Mouse (Mus musculus) stomach, postnatal 0 days (tissue): ENCODE data around the gene Tm7sf3. TPM values are rescaled to one million over a fixed set of nuclear protein-coding genes. Genes with fewer than 3 reads are reported as not detected.

Experiments used
- ATAC-seq: fragments of 200-750 bp; cut with Nextera tagmentation; 2 replicates; pipeline ENCODE4 v1.8.0; 2017; ENCODE audit not compliant: low FRiP score, low TSS enrichment
- DNase-seq: peaks from one replicate; pipeline ENCODE4 v3.0.0-alpha.2; 2016; ENCODE audit warnings: low spot score
- H3K27ac ChIP-seq: fragments of 300-500 bp; sonication (generic); replicated peaks from 2 replicates; pipeline ENCODE4 v1.5.1; 2014; ENCODE audit warnings: mild to moderate bottlenecking, control low read depth
- H3K27me3 ChIP-seq: fragments of 300-500 bp; sonication (generic); 2 replicates; pipeline ENCODE4 v1.6.1; 2014; ENCODE audit warnings: low read length; ENCODE audit not compliant: control insufficient read depth, insufficient read depth
- H3K36me3 ChIP-seq: fragments of 300-500 bp; sonication (generic); 2 replicates; pipeline ENCODE4 v1.6.1; 2014; ENCODE audit warnings: low read length, mixed read lengths; ENCODE audit not compliant: control insufficient read depth, insufficient read depth
- H3K4me1 ChIP-seq: fragments of 300-500 bp; sonication (generic); replicated peaks from 2 replicates; pipeline ENCODE4 v1.6.1; 2014; ENCODE audit warnings: antibody characterized with exemption; ENCODE audit not compliant: control insufficient read depth, insufficient read depth
- H3K4me2 ChIP-seq: fragments of 300-500 bp; sonication (generic); replicated peaks from 2 replicates; pipeline ENCODE4 v1.6.1; 2014; ENCODE audit warnings: low read depth, mild to moderate bottlenecking, control low read depth, moderate library complexity
- H3K4me3 ChIP-seq: fragments of 300-500 bp; sonication (generic); 2 replicates; pipeline ENCODE4 v1.5.1; 2014; ENCODE audit warnings: low read depth, low read length, control low read depth
- H3K9ac ChIP-seq: fragments of 300-500 bp; sonication (generic); 2 replicates; pipeline ENCODE4 v1.6.1; 2014; ENCODE audit warnings: mild to moderate bottlenecking, low read length, control low read depth, mixed read lengths
- H3K9me3 ChIP-seq: fragments of 300-500 bp; sonication (generic); 2 replicates; pipeline ENCODE4 v1.6.1; 2016; ENCODE audit warnings: low read length; ENCODE audit not compliant: control insufficient read depth
- CTCF ChIP-seq: IDR thresholded peaks from 2 replicates; pipeline ENCODE4 v1.5.1; 2016; ENCODE audit warnings: antibody characterized with exemption, low read depth, mild to moderate bottlenecking, moderate library complexity
- EP300 ChIP-seq: optimal IDR thresholded peaks from 2 replicates; pipeline ENCODE3; 2016; ENCODE audit warnings: antibody characterized with exemption
- WGBS: fragments of 180-500 bp; shearing (Covaris S2); extraction: QIAGEN DNeasy Blood & Tissue Kit; methylation state at CpG from one replicate; pipeline ENCODE4 v1.1.7; 2014; 5-methylcytosine and 5-hydroxymethylcytosine counted together
- polyA plus RNA-seq: library from polyadenylated mRNA; unstranded; fragments of >200 nt; fragmentation: Nextera tagmentation; extraction: Ambion mirVana; gene quantifications from 2 replicates; pipeline ENCODE4 v1.2.1, GENCODE M21; 2015

The Tm7sf3 gene
- polyA plus RNA-seq, 1 experiment from 2014 or later = 24.5 TPM

- Histone ChIP-seq H3K9me3 (no peaks in the 10 kb centered on the region), H3K27ac (no peak overlapping the region)
Measured at GRCm38 (mm10) chr6:146664116-146664515, 21.5 kb upstream of the Tm7sf3 start.

GRCm38 (mm10) chr6:146662679-146663078 lies 20.1 kb upstream of the Tm7sf3 start:
- H3K4me2 ChIP-seq = no peak overlapping the region
- TF ChIP-seq EP300 (no peak), CTCF (peak; percentile 88)

More at GRCm38 (mm10) chr6:146664116-146664515, 21.5 kb upstream of the Tm7sf3 start:
- H3K4me3 ChIP-seq = no peak overlapping the region
- no peaks in the 10 kb centered on the region for H3K27me3 ChIP-seq
- 58% methylated on average over 5 of the region's 5 CpGs for WGBS
- no peaks in the 10 kb centered on the region for H3K4me1 ChIP-seq
- DNase-seq (no peak), ATAC-seq (no peak)
- TF ChIP-seq CTCF = no peak
- no peak for TF ChIP-seq EP300
- H3K36me3 ChIP-seq = no peaks in the 10 kb centered on the region
- H3K4me2 ChIP-seq = no peak overlapping the region
- no peak overlapping the region for H3K9ac ChIP-seq

GRCm38 (mm10) chr6:146661655-146662054 lies 19.0 kb upstream of the Tm7sf3 start:
- TF ChIP-seq CTCF (no peak), EP300 (no peak)
- H3K4me1 ChIP-seq = no peaks in the 10 kb centered on the region
- WGBS = 62% methylated on average over 5 of the region's 5 CpGs
- H3K27ac ChIP-seq = no peak overlapping the region
- no peak overlapping the region for H3K9ac ChIP-seq
- ATAC-seq (no peak), DNase-seq (peak; percentile 5)
- H3K9me3 ChIP-seq = no peaks in the 10 kb centered on the region
- H3K4me3 ChIP-seq = no peak overlapping the region
- H3K4me2 ChIP-seq = no peak overlapping the region
- H3K36me3 ChIP-seq = no peaks in the 10 kb centered on the region
- H3K27me3 ChIP-seq = no peaks in the 10 kb centered on the region

More at GRCm38 (mm10) chr6:146662679-146663078, 20.1 kb upstream of the Tm7sf3 start:
- peak; percentile 49; the same call in 1 of the 2 replicates for ATAC-seq
- H3K9ac ChIP-seq = no peak overlapping the region
- H3K27me3 ChIP-seq = no peaks in the 10 kb centered on the region
- WGBS = 30% methylated on average over 5 of the region's 5 CpGs
- no peak overlapping the region for H3K27ac ChIP-seq
- peak; percentile 45 for DNase-seq
- H3K36me3 ChIP-seq = no peaks in the 10 kb centered on the region
- H3K4me3 ChIP-seq = no peak overlapping the region
- no peaks in the 10 kb centered on the region for H3K4me1 ChIP-seq
- H3K9me3 ChIP-seq = no peaks in the 10 kb centered on the region

GRCm38 (mm10) chr6:146660591-146660990 lies 18.0 kb upstream of the Tm7sf3 start:
- Histone ChIP-seq H3K9ac (no peak overlapping the region), H3K27me3 (no peaks in the 10 kb centered on the region), H3K27ac (no peak overlapping the region), H3K9me3 (no peaks in the 10 kb centered on the region), H3K4me2 (no peak overlapping the region), H3K36me3 (no peaks in the 10 kb centered on the region), H3K4me1 (no peaks in the 10 kb centered on the region), H3K4me3 (no peak overlapping the region)
- TF ChIP-seq EP300 (no peak), CTCF (peak; percentile 71)
- WGBS = 44% methylated on average over 2 of the region's 2 CpGs
- ATAC-seq (no peak), DNase-seq (peak; percentile 12)

- TF ChIP-seq CTCF = no peak
- no peak for TF ChIP-seq EP300
- DNase-seq = no peak
- Histone ChIP-seq H3K4me2 (no peak overlapping the region), H3K4me3 (no peak overlapping the region), H3K36me3 (peaks cover 3% of the 10 kb centered on the region; the same call in 1 of the 2 replicates), H3K9ac (no peak overlapping the region), H3K4me1 (no peaks in the 10 kb centered on the region), H3K27ac (no peak overlapping the region), H3K9me3 (no peaks in the 10 kb centered on the region), H3K27me3 (no peaks in the 10 kb centered on the region)
- no peak for ATAC-seq
- WGBS = 38% methylated on average over 3 of the region's 3 CpGs
Measured at GRCm38 (mm10) chr6:146653197-146653596, 10.6 kb upstream of the Tm7sf3 start.

GRCm38 (mm10) chr6:146651431-146651830 lies 8.8 kb upstream of the Tm7sf3 start:
- Histone ChIP-seq H3K27me3 (no peaks in the 10 kb centered on the region), H3K4me1 (no peaks in the 10 kb centered on the region), H3K4me2 (no peak overlapping the region), H3K27ac (no peak overlapping the region), H3K9me3 (no peaks in the 10 kb centered on the region), H3K4me3 (no peak overlapping the region), H3K9ac (no peak overlapping the region), H3K36me3 (peaks cover 3% of the 10 kb centered on the region; the same call in 1 of the 2 replicates)
- DNase-seq = no peak
- TF ChIP-seq CTCF = no peak
- TF ChIP-seq EP300 = no peak
- ATAC-seq = no peak
